Mouse (Mus musculus) embryo, embryonic 11 days (tissue): ENCODE measurements around the gene Akap13.

Source experiments
- DNase-seq: peaks from one replicate; pipeline ENCODE4 v3.0.0-alpha.2; 2015

The Akap13 gene

DNA sequence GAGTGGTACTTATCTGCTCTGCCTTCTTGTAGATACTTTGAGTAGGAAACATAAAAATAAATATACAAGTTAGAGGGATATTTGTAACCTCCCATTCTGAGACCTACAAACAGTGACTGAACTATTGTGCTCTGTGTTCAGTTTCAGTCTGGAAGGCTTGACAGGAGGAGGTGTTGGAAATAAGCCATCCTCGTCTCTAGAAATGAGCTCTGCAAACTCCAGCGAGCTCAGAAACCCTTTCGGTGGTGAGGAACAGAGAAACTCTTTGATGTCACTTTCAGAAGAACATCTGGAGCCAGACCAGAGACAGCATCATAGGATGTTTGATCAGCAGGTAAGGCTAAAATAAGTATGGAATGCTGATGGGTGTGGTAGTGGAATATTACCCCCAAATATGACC is 229.6 kb downstream of the Akap13 start:
- no peak for DNase-seq

- no peak for DNase-seq
These were observed 230.9 kb downstream of the Akap13 start for GRCm38 (mm10) chr7:75686046-75686826.

DNA sequence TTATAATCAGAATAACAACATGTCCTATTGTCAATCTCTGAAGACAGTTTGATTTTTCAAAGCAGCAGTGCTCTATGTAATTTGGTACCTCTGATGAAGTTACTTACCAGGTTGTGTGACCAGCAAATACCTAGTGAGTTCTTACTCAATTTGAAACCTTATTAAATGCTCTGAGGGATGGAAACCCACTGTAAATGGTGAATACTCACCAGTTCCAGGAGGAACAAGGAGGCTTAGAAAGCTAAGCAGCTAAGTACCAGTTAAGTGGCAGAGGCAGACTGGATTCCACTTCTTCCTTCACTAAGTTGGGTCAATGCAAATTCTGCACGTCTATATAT is 231.5 kb downstream of the Akap13 start:
- no peak for DNase-seq

DNA sequence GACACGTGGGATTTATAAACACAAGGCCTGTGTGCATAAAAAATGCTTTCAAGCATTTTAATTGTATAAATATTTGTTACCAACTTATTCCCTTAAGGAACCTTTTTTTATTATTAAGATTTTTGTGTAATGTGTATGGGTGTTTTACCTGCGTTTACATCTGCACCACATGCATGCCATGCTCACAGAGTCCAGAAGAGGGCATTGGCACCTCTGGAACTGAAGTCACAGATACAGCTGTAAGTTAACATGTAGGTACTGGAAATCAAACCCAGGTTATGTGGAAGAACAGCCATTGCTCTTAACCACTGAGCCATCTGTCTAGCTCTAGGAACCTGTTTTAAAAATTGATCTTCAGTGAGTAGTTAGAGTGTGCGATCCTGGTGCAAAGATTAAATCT is 232.8 kb downstream of the Akap13 start:
- no peak for DNase-seq

DNA sequence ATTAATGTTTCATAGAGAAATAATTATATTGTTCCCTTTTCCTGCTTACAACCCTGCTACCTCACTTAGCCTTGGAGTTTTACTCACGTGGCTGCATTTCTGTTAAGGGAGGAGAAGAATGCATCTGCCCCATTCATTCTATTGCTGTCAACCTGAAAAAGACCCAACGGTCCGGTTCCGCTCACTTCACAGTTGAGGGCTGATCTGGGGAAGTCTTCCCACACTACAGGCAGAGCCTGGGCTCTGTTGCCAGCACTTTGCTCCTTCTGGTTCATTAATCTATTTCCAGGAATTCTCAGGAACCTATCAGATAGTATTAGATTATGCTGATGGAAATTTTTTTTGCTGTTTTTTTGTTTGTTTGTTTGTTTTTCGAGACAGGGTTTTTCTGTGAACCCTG is 239.4 kb downstream of the Akap13 start:
- DNase-seq = no peak

DNA sequence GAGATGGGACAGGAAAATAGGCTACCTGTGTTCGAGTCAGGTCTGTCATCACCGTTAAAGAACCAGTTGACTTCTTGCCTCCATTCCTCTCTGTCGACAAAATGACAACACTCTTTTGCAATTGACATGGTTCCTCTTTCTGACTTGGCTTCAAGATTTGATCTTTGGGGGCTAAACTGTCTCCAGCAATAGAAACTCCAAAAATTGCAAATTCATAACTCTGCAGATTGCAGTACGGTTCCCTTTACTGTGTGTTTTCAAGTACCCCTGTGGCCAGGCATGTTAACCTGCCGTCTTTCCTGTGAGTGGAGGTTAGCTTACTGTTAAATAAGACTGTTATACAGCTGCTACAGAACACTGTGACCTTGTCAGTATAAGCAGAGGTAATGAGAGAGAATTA is 244.5 kb downstream of the Akap13 start:
- no peak for DNase-seq

- DNase-seq = no peak
These were observed 245.5 kb downstream of the Akap13 start for GRCm38 (mm10) chr7:75700771-75701345.

DNA sequence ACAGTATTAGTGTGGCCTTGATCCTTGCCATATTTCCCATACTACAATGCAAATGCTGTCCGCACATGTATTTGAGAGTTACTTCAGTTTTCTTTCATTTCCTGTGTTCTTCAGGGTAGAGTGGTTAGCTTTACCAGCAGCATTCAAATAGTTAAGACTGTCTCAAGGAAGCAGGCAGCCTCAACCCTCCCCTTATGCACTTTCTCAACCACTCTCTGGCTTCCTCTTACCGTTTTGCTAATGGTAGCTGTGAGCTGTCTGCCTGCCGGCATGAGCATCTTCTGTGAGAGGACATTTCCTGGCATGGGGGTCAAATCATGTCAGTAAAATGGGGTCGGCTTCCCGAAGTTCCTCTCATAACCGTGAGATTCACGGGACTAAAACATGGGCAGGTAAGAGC is 246.4 kb downstream of the Akap13 start:
- DNase-seq = no peak

DNA sequence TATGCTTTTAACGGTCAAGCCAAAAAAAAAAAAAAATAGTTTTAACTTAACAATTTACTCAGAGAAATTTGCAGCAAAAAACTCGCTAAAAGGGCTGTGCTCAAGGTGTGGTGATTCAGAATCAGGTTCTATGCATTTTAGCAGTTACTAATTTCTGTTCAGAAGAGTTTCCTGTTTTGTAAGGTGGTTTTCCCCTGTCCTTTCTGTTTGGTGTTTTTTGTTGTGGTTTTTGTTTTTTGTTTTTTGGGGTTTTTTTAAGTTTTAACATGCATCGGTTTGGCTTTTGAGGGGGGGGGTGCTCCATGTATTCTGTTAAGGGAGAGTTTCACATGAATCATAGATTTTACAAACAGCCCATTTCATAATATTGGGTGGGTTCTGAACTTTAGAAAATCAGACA is 247.0 kb downstream of the Akap13 start:
- no peak for DNase-seq

DNA sequence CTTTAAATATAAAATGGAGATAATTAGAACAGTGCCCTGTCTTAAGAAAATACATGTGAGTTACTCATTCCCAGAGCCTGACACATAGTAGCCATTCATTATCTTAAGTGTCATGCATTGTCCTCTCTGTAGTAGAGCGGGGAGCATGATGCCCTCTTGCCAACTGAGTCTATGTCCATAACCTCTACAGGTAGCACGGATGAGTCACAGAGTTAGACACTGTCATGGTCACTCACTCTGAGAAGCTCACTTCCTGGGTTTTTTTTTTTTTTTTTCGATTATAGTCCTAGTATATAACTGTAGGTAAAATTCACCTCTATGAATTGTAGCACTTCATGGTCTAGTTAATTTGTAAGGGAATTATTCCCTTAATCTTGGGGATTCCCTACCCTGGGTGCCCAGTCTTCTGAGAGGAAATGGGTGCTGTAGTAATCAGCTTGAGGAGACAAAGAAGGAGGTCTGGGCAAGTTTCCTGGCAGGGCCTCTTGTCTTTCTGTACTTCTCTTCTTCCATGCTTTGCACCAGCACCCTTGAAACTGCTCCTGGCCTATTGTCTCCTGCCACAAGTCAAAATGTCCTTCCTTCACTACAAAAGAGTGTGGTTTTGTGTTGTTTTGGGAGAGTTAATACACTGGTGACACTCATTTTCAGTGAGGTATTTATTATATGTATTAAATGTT is 247.8 kb downstream of the Akap13 start:
- DNase-seq = no peak

DNA sequence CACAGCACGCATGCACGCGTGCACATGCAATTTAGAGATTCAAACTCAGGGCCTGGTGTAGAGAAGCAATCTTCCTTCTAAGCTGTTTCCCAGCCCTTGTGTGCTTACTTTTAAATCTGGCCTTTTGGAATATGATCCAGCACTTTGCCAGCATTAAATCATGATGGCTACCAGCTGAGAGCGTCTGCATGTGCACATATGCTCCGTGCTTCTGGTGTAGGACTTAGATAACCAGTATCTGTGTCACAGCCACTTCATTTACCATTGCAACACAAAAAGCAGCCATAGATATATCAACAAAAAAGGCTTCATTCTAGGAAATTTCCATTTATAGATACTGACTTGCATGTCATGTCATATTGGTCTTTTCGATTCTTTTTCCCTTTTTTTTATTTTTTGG is 249.5 kb downstream of the Akap13 start:
- DNase-seq = no peak

DNA sequence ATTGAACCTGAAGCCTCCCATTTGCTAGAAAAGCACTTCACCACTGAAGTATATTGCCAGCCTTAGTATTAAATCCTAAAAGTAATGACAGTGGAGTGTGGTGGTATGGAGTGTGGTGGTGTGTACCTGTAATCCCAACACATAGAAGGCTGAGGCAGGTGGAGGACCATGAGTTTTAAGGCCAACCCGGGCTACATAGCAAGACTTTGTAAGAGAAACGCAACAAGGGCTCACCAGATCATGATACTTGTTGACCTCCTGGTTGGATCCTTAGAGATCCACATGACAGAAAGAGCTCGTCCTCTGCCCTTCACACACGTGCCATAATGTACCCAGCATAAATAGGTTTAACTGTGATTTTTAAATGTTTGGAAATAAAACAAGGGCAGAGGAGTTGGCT is 254.6 kb downstream of the Akap13 start:
- no peak for DNase-seq

- no peak for DNase-seq
These were observed 255.6 kb downstream of the Akap13 start for GRCm38 (mm10) chr7:75710920-75711319.

- DNase-seq = no peak
These were observed 256.1 kb downstream of the Akap13 start for GRCm38 (mm10) chr7:75711436-75711835.

DNA sequence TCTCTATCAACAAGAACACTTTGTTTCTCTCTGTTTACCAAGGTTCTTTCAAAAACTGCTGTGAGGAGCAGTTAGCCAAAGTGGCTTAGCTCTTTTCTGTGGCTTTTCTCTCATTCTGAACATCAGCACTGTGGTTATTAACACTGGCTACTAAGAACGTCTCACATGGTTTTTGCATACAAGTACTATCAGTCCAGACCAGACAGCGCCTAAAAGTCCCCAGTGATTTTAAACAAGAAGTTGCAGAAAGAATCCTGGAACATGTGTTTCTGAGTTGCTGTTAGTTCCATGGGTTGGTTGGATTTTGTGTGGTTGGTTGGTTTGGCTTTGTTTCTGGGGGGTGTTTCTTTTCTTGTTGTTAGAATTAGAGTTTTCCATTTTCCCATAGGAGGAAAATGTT is 257.5 kb downstream of the Akap13 start:
- DNase-seq = no peak

GRCm38 (mm10) chr7:75713959-75714358 is 258.6 kb downstream of the Akap13 start:
- no peak for DNase-seq

DNA sequence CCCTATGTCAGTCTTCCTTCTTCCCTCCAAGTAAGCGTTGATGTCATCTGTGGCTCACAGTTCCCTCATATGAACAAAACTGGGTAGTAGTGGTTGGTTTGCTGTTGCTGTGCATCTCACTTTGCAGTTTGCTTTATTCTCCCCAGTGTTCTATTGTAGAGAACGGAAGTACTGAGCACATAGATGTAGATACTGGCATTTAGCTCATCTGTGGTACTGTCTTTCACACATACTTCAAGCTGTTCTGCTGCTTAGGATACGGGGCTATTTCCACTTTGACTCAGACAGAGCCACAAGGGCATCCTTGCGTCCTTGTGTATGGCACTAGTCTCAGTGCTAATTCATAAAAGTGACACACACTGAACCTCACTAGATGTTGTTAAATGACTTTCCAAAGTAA is 259.7 kb downstream of the Akap13 start:
- DNase-seq = no peak

DNA sequence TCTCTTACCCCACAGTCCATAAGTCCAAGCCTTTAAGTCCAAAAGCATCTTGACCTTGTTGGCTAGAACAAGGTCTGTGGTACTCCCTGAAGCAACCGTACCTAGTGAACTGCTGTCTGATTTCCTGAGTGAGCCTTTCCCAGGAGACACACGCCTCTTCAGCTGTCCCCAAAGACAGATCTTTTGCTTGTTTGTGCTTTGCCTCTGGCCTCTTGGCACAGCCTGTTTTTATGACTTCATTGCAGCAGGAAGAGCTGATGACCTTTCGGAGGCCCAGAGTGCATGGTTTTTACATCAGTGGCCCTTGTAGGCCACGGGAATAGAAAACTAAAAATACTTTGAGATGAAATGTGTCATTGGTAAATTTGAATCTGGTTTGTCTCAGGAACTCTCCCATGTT is 260.6 kb downstream of the Akap13 start:
- DNase-seq = no peak

DNA sequence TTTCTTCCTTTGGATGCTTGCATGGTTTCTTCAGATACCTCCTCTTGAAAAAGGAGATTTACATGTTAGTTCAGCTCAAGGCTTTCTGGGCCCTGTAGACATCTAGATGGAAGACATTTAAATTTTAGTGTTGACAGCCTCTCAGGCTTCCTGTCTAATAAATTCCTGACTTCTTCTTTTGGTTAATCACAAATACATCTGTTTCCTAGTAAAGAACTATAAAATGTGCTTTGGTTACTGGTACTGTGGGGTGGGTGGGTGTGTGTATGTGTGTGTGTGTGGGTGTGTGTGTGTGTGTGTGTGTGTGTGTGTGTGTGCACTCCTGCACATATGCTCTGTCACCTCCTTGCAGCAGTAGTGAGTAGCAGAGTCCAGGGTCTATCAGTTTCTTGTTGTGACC is 262.0 kb downstream of the Akap13 start:
- no peak for DNase-seq

GRCm38 (mm10) chr7:75721302-75721701 is 266.0 kb downstream of the Akap13 start:
- DNase-seq = no peak

- DNase-seq = no peak
These were observed 268.7 kb downstream of the Akap13 start for GRCm38 (mm10) chr7:75724012-75724411.

GRCm38 (mm10) chr7:75725899-75726298 is 270.6 kb downstream of the Akap13 start:
- no peak for DNase-seq

DNA sequence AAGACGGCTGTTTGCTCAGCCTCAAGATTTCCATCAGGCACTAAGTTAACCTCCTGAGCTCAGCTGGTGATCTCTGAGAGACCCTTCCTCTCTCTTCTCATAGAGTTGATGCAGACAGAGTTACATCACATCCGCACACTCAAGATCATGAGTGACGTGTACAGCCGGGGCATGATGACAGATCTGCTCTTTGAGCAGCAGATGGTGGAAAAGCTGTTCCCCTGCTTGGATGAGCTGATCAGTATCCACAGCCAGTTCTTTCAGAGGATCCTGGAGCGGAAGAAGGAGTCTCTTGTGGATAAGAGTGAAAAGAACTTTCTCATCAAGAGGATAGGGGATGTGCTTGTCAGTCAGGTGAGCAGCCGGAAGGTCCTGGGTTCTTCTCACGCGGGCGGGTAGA is 271.5 kb downstream of the Akap13 start:
- no peak for DNase-seq

DNA sequence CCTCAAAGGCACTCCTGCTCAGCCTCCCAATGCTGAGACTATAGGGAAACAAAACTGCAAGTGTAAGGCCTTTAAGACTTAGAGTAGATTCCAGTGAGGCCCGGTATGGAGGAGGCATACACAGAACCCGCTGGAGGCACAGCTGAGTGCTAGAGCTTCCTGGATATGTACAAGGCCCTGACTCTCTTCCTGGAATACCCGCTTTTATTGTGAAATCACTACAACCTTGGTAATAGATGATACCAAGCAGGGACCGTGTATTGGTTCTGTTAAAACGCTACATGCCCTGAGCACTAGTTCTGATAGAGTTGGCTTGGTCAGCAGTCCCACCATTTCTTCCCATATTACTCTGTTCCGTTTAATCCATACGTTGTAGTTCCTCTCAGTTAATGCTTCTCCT is 274.3 kb downstream of the Akap13 start:
- DNase-seq = no peak

DNA sequence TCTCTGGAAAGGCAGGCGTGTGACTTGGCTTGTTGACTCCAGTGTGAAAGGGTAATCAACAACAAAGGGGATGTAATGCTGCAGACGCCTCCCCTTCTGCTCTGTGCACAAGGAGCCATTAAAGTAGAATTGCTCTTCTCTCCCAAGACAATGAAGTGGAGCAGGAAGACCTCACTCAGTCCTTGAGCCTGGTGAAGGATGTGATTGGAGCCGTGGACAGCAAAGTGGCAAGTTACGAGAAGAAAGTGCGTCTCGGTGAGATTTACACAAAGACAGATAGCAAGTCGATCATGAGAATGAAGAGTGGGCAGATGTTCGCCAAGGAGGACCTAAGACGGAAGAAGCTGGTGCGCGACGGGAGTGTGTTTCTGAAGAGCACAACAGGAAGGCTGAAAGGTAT is 274.9 kb downstream of the Akap13 start:
- no peak for DNase-seq
